Mouse (Mus musculus) CH12.LX (cell line): ENCODE results near the gene Eea1. TPM values are rescaled to one million over a fixed set of nuclear protein-coding genes. Genes with fewer than 3 reads are reported as not detected.

ENCODE experiments used
- DNase-seq: peaks from one replicate; pipeline ENCODE4 v3.0.0-alpha.2; 2013; ENCODE audit errors: extremely low read depth
- H3K27ac ChIP-seq: 2 replicates; pipeline ENCODE4 v1.5.1; 2012; ENCODE audit warnings: low read depth, mild to moderate bottlenecking, control low read depth, moderate library complexity; ENCODE audit not compliant: insufficient read depth
- H3K27me3 ChIP-seq: replicated peaks from 2 replicates; pipeline ENCODE3; 2012; ENCODE audit warnings: inconsistent platforms
- H3K36me3 ChIP-seq, 2 experiments: replicated peaks in 1 of 2; 2 replicates each; pipeline versions ENCODE3 to v1.6.1; 2012; ENCODE audit warnings: inconsistent platforms in 1 of 2, low read length in 1 of 2, mild to moderate bottlenecking in 1 of 2, mixed read lengths in 1 of 2, moderate library complexity in 1 of 2; ENCODE audit not compliant: control insufficient read depth in 1 of 2, insufficient read depth in 1 of 2
- H3K4me1 ChIP-seq, 2 experiments: 2 replicates each; pipeline ENCODE4 v1.6.1; 2012; ENCODE audit warnings: inconsistent platforms in 1 of 2, moderate library complexity in 1 of 2; ENCODE audit not compliant: insufficient read depth in 2 of 2, control insufficient read depth in 1 of 2
- H3K4me2 ChIP-seq: 2 replicates; pipeline ENCODE4 v1.6.1; 2012; ENCODE audit warnings: low read depth, mild to moderate bottlenecking, control low read depth; ENCODE audit not compliant: poor library complexity, insufficient read depth, severe bottlenecking
- H3K4me3 ChIP-seq, 3 experiments: fragments of 150-350 bp in 1 of 3; sonication (generic) in 1 of 3; replicated peaks in 1 of 3; 2 replicates each; pipeline versions ENCODE3 to v1.5.1; 2011 to 2012; ENCODE audit warnings: low read depth in 2 of 3, low read length in 2 of 3, mild to moderate bottlenecking in 2 of 3, moderate library complexity in 2 of 3, control low read depth in 1 of 3, improper control_type of control experiment in 1 of 3, inconsistent platforms in 1 of 3, mixed read lengths in 1 of 3; ENCODE audit not compliant: poor library complexity in 1 of 3
- H3K79me2 ChIP-seq: replicated peaks from 2 replicates; pipeline ENCODE4 v1.6.1; 2012; ENCODE audit warnings: mild to moderate bottlenecking, moderate library complexity; ENCODE audit not compliant: control insufficient read depth, poor library complexity, insufficient read depth, severe bottlenecking; ENCODE audit errors: extremely low read depth
- H3K9ac ChIP-seq: 2 replicates; pipeline ENCODE4 v1.6.1; 2012; ENCODE audit warnings: low read depth, mild to moderate bottlenecking, control low read depth, moderate library complexity; ENCODE audit not compliant: insufficient read depth
- H3K9me3 ChIP-seq: replicated peaks from 2 replicates; pipeline ENCODE3; 2012; ENCODE audit warnings: low read length, inconsistent platforms, mixed read lengths
- CHD1 ChIP-seq: IDR thresholded peaks from 2 replicates; pipeline ENCODE4 v1.6.1; 2012; ENCODE audit warnings: low read depth, low read length, improper control_type of control experiment, inconsistent platforms
- CHD2 ChIP-seq: IDR thresholded peaks from 2 replicates; pipeline ENCODE4 v1.6.1; 2011; ENCODE audit warnings: low read length, improper control_type of control experiment
- ELF1 ChIP-seq: IDR thresholded peaks from 2 replicates; pipeline ENCODE4 v1.6.1; 2014; ENCODE audit warnings: low read depth, mild to moderate bottlenecking, inconsistent platforms, low read length, improper control_type of control experiment
- GABPA ChIP-seq: IDR thresholded peaks from 2 replicates; pipeline ENCODE4 v1.6.1; 2012; ENCODE audit warnings: low read depth, low read length, improper control_type of control experiment, inconsistent platforms; ENCODE audit not compliant: insufficient replicate concordance
- HCFC1 ChIP-seq: IDR thresholded peaks from 2 replicates; pipeline ENCODE4 v1.6.1; 2012; ENCODE audit warnings: low read depth, mild to moderate bottlenecking, inconsistent platforms, low read length, improper control_type of control experiment
- JUND ChIP-seq: conservative IDR thresholded peaks from 2 replicates; pipeline ENCODE4 v1.6.1; 2011; ENCODE audit warnings: low read depth, low read length, improper control_type of control experiment
- KAT2A ChIP-seq: IDR thresholded peaks from 2 replicates; pipeline ENCODE4 v1.6.1; 2012; ENCODE audit warnings: low read length, improper control_type of control experiment, inconsistent platforms; ENCODE audit not compliant: insufficient replicate concordance
- MAFK ChIP-seq: IDR thresholded peaks from 2 replicates; pipeline ENCODE4 v1.6.1; 2011; ENCODE audit warnings: low read length, improper control_type of control experiment; ENCODE audit not compliant: insufficient replicate concordance
- MAX ChIP-seq: IDR thresholded peaks from 2 replicates; pipeline ENCODE4 v1.6.1; 2011; ENCODE audit warnings: low read length, improper control_type of control experiment
- MXI1 ChIP-seq: IDR thresholded peaks from 2 replicates; pipeline ENCODE4 v1.6.1; 2011; ENCODE audit warnings: mild to moderate bottlenecking, low read depth, low read length, improper control_type of control experiment
- MYC ChIP-seq: IDR thresholded peaks from 2 replicates; pipeline ENCODE4 v1.6.1; 2011; ENCODE audit warnings: low read depth, mild to moderate bottlenecking, improper control_type of control experiment, low read length
- NELFE ChIP-seq: IDR thresholded peaks from 2 replicates; pipeline ENCODE4 v1.6.1; 2011; ENCODE audit warnings: low read depth, low read length, improper control_type of control experiment
- PAX5 ChIP-seq: IDR thresholded peaks from 2 replicates; pipeline ENCODE4 v1.6.1; 2012; ENCODE audit warnings: low read length, inconsistent platforms, mixed read lengths
- POLR2AphosphoS2 ChIP-seq: IDR thresholded peaks from 2 replicates; pipeline ENCODE4 v1.6.1; 2011; ENCODE audit warnings: low read depth, low read length, improper control_type of control experiment
- RAD21 ChIP-seq: IDR thresholded peaks from 2 replicates; pipeline ENCODE4 v1.6.1; 2011; ENCODE audit warnings: low read depth, mild to moderate bottlenecking, low read length, improper control_type of control experiment, moderate library complexity
- SMC3 ChIP-seq: IDR thresholded peaks from 2 replicates; pipeline ENCODE4 v1.6.1; 2011; ENCODE audit warnings: low read depth, low read length, improper control_type of control experiment
- TCF12 ChIP-seq: IDR thresholded peaks from 2 replicates; pipeline ENCODE4 v1.6.1; 2014; ENCODE audit warnings: low read depth, mild to moderate bottlenecking, inconsistent platforms, low read length, improper control_type of control experiment
- UBTF ChIP-seq: IDR thresholded peaks from 2 replicates; pipeline ENCODE4 v1.6.1; 2012; ENCODE audit warnings: low read depth, mild to moderate bottlenecking, inconsistent platforms, low read length, improper control_type of control experiment, moderate library complexity
- USF1 ChIP-seq: IDR thresholded peaks from 2 replicates; pipeline ENCODE4 v1.6.1; 2014; ENCODE audit warnings: low read depth, mild to moderate bottlenecking, inconsistent platforms, low read length, improper control_type of control experiment
- ZKSCAN1 ChIP-seq: IDR thresholded peaks from 2 replicates; pipeline ENCODE4 v1.6.1; 2012; ENCODE audit warnings: low read depth, inconsistent platforms, low read length, improper control_type of control experiment, borderline replicate concordance
- ZMIZ1 ChIP-seq: IDR thresholded peaks from 2 replicates; pipeline ENCODE4 v1.6.1; 2012; ENCODE audit warnings: low read depth, mild to moderate bottlenecking, inconsistent platforms, low read length, improper control_type of control experiment
- ZNF384 ChIP-seq: IDR thresholded peaks from 2 replicates; pipeline ENCODE4 v1.6.1; 2012; ENCODE audit warnings: low read depth, low read length, improper control_type of control experiment, inconsistent platforms
- dilution Hi-C: fragments of 300-500 bp; cut with MboI; formaldehyde crosslinking; loops from 2 replicates; pipeline ENCODE4 v1.14.3; 2020; ENCODE audit warnings: low sequenced_read_pairs; ENCODE audit not compliant: extremely low pct_unique_long_range_greater_than_20kb, extremely low pct_ligation_motif_present
- in situ Hi-C: fragments of 300-500 bp; cut with MboI; formaldehyde crosslinking; loops from 3 replicates; pipeline ENCODE4 v1.14.3; 2019; ENCODE audit warnings: low sequenced_read_pairs, low pct_ligation_motif_present, low pct_unique_long_range_greater_than_20kb, mixed read lengths
- polyA plus RNA-seq: library from polyadenylated mRNA; unstranded; fragments of >175 nt; gene quantifications from 2 replicates; pipeline ENCODE4 v1.2.1, GENCODE M21; 2012; ENCODE audit warnings: low read depth; ENCODE audit not compliant: insufficient read length
- total RNA-seq, 2 experiments: library from RNA; depleted of rRNA; stranded (reverse); fragments of 300-350 nt in 1 of 2; fragments of >200 nt in 1 of 2; gene quantifications; 2 replicates each; pipeline ENCODE4 v1.2.3; 2012 to 2014

Gene Eea1
- total and polyA plus RNA-seq, 3 experiments: 13.3 to 15.7 (median 13.3) TPM

DNA sequence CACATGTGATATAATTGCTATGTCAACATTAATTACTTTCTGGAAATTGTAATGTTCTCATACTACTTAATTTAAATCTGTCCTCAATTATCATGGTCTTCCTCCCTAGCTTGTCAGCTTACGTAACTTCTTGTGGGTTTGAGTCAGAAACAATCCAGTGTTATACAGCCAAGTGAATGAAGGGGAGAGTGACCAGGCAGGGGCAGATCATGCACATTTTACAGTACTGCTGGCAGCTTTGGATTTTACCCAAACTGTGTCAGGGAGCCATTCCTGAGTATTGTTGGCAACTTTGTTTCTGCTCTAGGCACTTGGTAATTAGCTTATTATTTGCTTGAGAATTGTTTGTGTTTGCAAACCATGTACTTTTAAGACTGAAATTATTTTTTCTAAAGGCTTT lies 49.3 kb downstream of the Eea1 start:
- Histone ChIP-seq H3K4me3 (no peak overlapping the region), H3K9me3 (no peaks in the 10 kb centered on the region), H3K79me2 (no peaks in the 10 kb centered on the region), H3K27me3 (no peaks in the 10 kb centered on the region), H3K36me3 (peaks cover 4 to 24% of the 10 kb centered on the region in 2 experiments), H3K4me1 (no peaks in the 10 kb centered on the region; a peak in 1 of 4 replicates), H3K4me2 (no peak overlapping the region), H3K27ac (no peak overlapping the region)
- in situ Hi-C loops: no loop called here
- no peak for DNase-seq
- dilution Hi-C loops: no loop called here
- TF ChIP-seq GABPA: no peak
- TF ChIP-seq KAT2A: no peak
- no peak for TF ChIP-seq ZKSCAN1
- no peak for TF ChIP-seq ZNF384
- no peak for TF ChIP-seq MXI1
- TF ChIP-seq NELFE: no peak
- no peak for TF ChIP-seq JUND
- TF ChIP-seq PAX5: no peak
- TF ChIP-seq SMC3: no peak
- TF ChIP-seq POLR2AphosphoS2: no peak
- no peak for TF ChIP-seq ELF1
- no peak for TF ChIP-seq CHD2
- TF ChIP-seq CHD1: no peak
- TF ChIP-seq, all 38 proteins: peak for 0
- H3K9ac ChIP-seq: no peak overlapping the region

DNA sequence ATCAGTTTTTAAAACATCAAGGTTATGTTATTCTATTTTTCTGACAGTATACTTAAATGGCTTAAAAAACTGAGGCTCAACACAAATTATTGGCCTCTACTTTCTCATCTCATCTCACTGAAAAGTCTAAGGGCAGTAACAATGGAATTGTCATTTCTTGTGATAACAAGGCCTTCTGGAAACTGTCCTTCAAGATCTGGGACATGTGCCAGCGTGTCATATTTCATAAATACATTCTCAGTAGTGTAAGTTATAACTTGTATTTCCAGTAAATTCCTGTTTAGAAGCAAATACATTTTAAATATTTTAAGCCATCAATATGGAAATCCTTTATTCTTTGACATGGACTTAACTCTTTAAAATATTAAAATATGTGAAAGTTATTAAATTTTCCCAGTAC lies 50.7 kb downstream of the Eea1 start:
- dilution Hi-C loops: no loop called here
- no peak overlapping the region for H3K4me3 ChIP-seq
- no peaks in the 10 kb centered on the region for H3K9me3 ChIP-seq
- in situ Hi-C loops: no loop called here
- no peak for DNase-seq
- no peak overlapping the region for H3K4me2 ChIP-seq
- no peaks in the 10 kb centered on the region for H3K27me3 ChIP-seq
- no peak overlapping the region for H3K27ac ChIP-seq
- no peak overlapping the region for H3K9ac ChIP-seq
- no peaks in the 10 kb centered on the region for H3K79me2 ChIP-seq
- peaks cover 6 to 22% of the 10 kb centered on the region in 2 experiments for H3K36me3 ChIP-seq
- no peaks in the 10 kb centered on the region; a peak in 1 of 4 replicates for H3K4me1 ChIP-seq
- TF ChIP-seq SMC3: no peak
- TF ChIP-seq ZMIZ1: no peak
- TF ChIP-seq POLR2AphosphoS2: no peak
- TF ChIP-seq MXI1: no peak
- no peak for TF ChIP-seq TCF12
- TF ChIP-seq MAFK: no peak
- TF ChIP-seq MAX: no peak
- no peak for TF ChIP-seq UBTF
- TF ChIP-seq JUND: no peak
- TF ChIP-seq HCFC1: no peak
- TF ChIP-seq MYC: no peak
- TF ChIP-seq GABPA: no peak
- no peak for TF ChIP-seq USF1
- no peak for TF ChIP-seq PAX5
- TF ChIP-seq ZNF384: no peak
- TF ChIP-seq CHD1: no peak
- TF ChIP-seq RAD21: no peak
